Mouse (Mus musculus) adrenal gland, postnatal 36 days (tissue): ENCODE data around the gene Nipal1. TPM values are rescaled to one million over a fixed set of nuclear protein-coding genes. Genes with fewer than 3 reads are reported as not detected.
A peak's percentile ranks its signal among the peaks of the same experiment; 100 is the strongest.

ENCODE experiments used
- DNase-seq, 2 experiments: peaks; one replicate each; pipeline ENCODE4 v3.0.0; 2021; ENCODE audit warnings: mixed read lengths in 1 of 2
- total RNA-seq, 2 experiments: library from RNA; stranded (reverse); gene quantifications; 2 replicates each; pipeline ENCODE4 v1.2.3; 2021

Nipal1 gene
- total RNA-seq, 2 experiments from 2014 or later: 0.53 to 0.79 TPM

- DNase-seq: peak; percentile 44 to 48
These were observed 17.7 kb downstream of the Nipal1 start for GRCm38 (mm10) chr5:72665281-72665680.

GRCm38 (mm10) chr5:72666428-72666827 is 18.8 kb downstream of the Nipal1 start:
- no peak for DNase-seq

GRCm38 (mm10) chr5:72668351-72668750 is 20.8 kb downstream of the Nipal1 start:
- no peak for DNase-seq

- no peak for DNase-seq
These were observed 23.6 kb downstream of the Nipal1 start for GRCm38 (mm10) chr5:72671017-72671699.

- no peak for DNase-seq
These were observed 27.5 kb downstream of the Nipal1 start for GRCm38 (mm10) chr5:72674994-72675542.

GRCm38 (mm10) chr5:72681451-72681850 is 33.9 kb downstream of the Nipal1 start:
- DNase-seq: no peak

- DNase-seq: no peak
These were observed 42.0 kb downstream of the Nipal1 start for GRCm38 (mm10) chr5:72689556-72689955.

- DNase-seq: no peak
These were observed 42.9 kb downstream of the Nipal1 start for GRCm38 (mm10) chr5:72690516-72690915.

GRCm38 (mm10) chr5:72694684-72695083 is 47.1 kb downstream of the Nipal1 start:
- no peak for DNase-seq

GRCm38 (mm10) chr5:72696491-72696890 is 48.9 kb downstream of the Nipal1 start:
- no peak for DNase-seq

- no peak for DNase-seq
These were observed 50.7 kb downstream of the Nipal1 start for GRCm38 (mm10) chr5:72698343-72698742.

GRCm38 (mm10) chr5:72698818-72699499 is 51.4 kb downstream of the Nipal1 start:
- no peak for DNase-seq

GRCm38 (mm10) chr5:72699500-72699818 is 51.9 kb downstream of the Nipal1 start:
- no peak for DNase-seq

- no peak for DNase-seq
These were observed 54.6 kb downstream of the Nipal1 start for GRCm38 (mm10) chr5:72702202-72702601.

- DNase-seq: no peak
These were observed 58.5 kb downstream of the Nipal1 start for GRCm38 (mm10) chr5:72706095-72706494.

GRCm38 (mm10) chr5:72706722-72707121 is 59.1 kb downstream of the Nipal1 start:
- DNase-seq: no peak

- DNase-seq: no peak
These were observed 61.9 kb downstream of the Nipal1 start for GRCm38 (mm10) chr5:72709451-72709850.

- no peak for DNase-seq
These were observed 62.4 kb downstream of the Nipal1 start for GRCm38 (mm10) chr5:72709976-72710375.

- DNase-seq: peak; percentile 51 to 61
These were observed 63.1 kb downstream of the Nipal1 start for GRCm38 (mm10) chr5:72710572-72711278.

GRCm38 (mm10) chr5:72720587-72720986 is 73.0 kb downstream of the Nipal1 start:
- DNase-seq: peak in 1 of 2 experiments; percentile 16
